Mouse (Mus musculus) testis, adult 2 months (tissue): ENCODE data around the gene Rgs12.

Experiments
- CTCF ChIP-seq: fragments of 200-500 bp; IDR thresholded peaks from 2 replicates; pipeline ENCODE4 v1.5.1; 2012; ENCODE audit warnings: low read depth, mild to moderate bottlenecking, inconsistent platforms, low read length, moderate library complexity; ENCODE audit not compliant: control insufficient read depth, insufficient read depth, insufficient replicate concordance
- POLR2A ChIP-seq: fragments of 200-500 bp; IDR thresholded peaks from 2 replicates; pipeline ENCODE4 v1.6.1; 2012; ENCODE audit warnings: low read depth, mild to moderate bottlenecking, inconsistent platforms, low read length, moderate library complexity; ENCODE audit not compliant: control insufficient read depth

DNA sequence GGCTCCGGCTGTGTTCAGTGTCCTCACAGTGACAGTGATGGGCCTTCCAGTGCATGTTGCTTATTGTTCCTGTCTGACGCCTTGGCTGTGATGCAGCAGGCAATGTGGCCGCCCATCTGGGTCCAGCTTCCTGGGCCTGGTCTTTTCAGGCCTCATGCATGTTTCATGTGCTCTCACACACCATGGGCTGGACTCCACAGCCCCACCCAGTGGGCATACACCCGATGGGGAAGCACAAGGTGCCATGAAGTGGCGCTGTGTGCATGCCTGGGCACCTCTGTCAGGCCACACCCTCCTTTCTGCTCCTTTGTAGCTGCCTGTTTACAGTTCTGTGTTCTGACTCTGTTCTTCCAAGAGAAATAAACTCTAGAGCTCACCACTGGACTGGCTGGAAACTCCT lies 83.8 kb downstream of the Rgs12 start:
- TF ChIP-seq CTCF (no peak), POLR2A (no peak)
